Mouse (Mus musculus) adipose tissue, adult 10 weeks (tissue): Measurements from ENCODE around the gene Olfr1511. TPM values are rescaled to one million over a fixed set of nuclear protein-coding genes. Genes with fewer than 3 reads are reported as not detected.

Experiments used
- polyA plus RNA-seq: library from polyadenylated mRNA; stranded (reverse); fragments of 350-450 nt; fragmentation: Illumina TruSeq; extraction: RNeasy Lipid Tissue Mini Kit (QIAGEN cat#74804); gene quantifications from one replicate; pipeline ENCODE4 v1.2.3, GENCODE M21; 2014; ENCODE audit warnings: low read depth, low replicate concordance

Olfr1511 gene
- not detected for polyA plus RNA-seq

DNA sequence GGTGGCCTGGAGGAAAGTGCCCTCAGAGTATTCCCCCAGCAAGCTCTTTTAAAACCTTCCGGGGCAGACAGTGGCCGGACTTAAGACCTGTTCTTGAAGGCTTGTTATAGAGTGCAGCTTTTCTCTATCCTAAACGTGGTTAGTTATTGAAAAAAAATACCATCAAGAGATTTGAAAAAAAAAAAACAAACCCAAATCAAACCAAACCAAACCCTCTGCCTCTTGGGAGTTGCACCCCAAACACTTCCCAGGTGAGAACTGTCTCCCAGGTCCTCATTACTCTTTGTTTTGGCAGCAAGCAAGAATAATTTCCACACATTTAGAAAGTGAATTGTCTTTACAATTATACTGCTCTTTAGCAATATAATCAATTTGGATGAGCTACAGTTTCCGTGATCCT, at the start of gene Olfr1511:
Gene Olfr1511 (minus strand): TSS at position 101 of the 400 bp plus-strand sequence.

GRCm38 (mm10) chr14:52442690-52443089, 45.5 kb upstream of the Olfr1511 start, which contains the start of gene Olfr1509:
TSS of gene Olfr1509 (plus strand) at chr14:52442990.

DNA sequence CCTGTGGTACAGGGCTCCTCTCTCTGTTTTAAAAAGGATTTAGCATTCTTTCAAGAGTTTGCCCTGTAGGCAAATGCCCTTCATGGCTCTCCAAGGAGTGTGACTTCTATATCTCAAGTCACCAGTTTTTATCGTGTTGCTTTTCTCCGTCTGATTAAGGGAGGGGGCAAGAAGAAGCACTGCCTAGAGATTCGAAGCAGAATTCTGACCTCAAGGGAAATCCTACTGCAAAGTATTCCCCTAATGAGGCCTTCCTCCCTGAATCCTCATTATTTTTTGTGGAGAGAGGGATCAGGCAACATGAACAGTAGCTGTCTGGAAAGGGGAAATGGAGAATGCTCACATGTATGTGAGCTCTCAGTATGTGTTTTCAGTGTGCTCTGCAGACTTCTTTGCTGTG, 17.1 kb upstream of the Olfr1511 start, which contains the start of gene Olfr1510:
Gene Olfr1510 (minus strand): TSS at position 101 of the 400 bp plus-strand sequence.

GRCm38 (mm10) chr14:52379068-52379467, 18.1 kb downstream of the Olfr1511 start, which contains the start of gene Olfr1512:
TSS of gene Olfr1512 (minus strand) at chr14:52379168.

GRCm38 (mm10) chr14:52356308-52356707, 40.9 kb downstream of the Olfr1511 start, which contains the start of gene Olfr1513:
TSS of gene Olfr1513 (minus strand) at chr14:52356408.

Other genes starting within 250 kb of the Olfr1511 start
- gene Supt16, start 200.0 kb downstream of the Olfr1511 start, polyA plus RNA-seq, result 29.6 TPM
- 49.0 TPM for gene Chd8, start 139.6 kb downstream of the Olfr1511 start, polyA plus RNA-seq
- 22.7 TPM for gene Tox4, start 118.2 kb downstream of the Olfr1511 start, polyA plus RNA-seq
- 11.5 TPM for gene Rab2b, start 117.8 kb downstream of the Olfr1511 start, polyA plus RNA-seq
- 29.7 TPM for gene Mettl3, start 92.3 kb downstream of the Olfr1511 start, polyA plus RNA-seq
- gene Sall2, start 68.6 kb downstream of the Olfr1511 start, polyA plus RNA-seq, result 6.8 TPM
- gene Olfr1513, start 41.0 kb downstream of the Olfr1511 start, polyA plus RNA-seq, result not detected
- not detected for gene Olfr1512, start 18.2 kb downstream of the Olfr1511 start, polyA plus RNA-seq
- not detected for gene Olfr1510, start 17.0 kb upstream of the Olfr1511 start, polyA plus RNA-seq
- gene Olfr1509, start 45.6 kb upstream of the Olfr1511 start, polyA plus RNA-seq, result not detected
- not detected for gene Olfr1508, start 70.1 kb upstream of the Olfr1511 start, polyA plus RNA-seq
- not detected for gene Olfr1507, start 98.4 kb upstream of the Olfr1511 start, polyA plus RNA-seq